9 mouse cellular contexts compared by ENCODE assay signal in genomic region chr3:89727028-89727427, GRCm38 (mm10). TPM values are rescaled to one million over a fixed set of nuclear protein-coding genes. Genes with fewer than 3 reads are reported as not detected.
DNase-seq lines count a peak whose midpoint lies in the region; ATAC-seq and TF ChIP-seq lines count a peak whose summit lies in the region.
"Had no signal": no experiment of that assay in that cellular context is flagged by ENCODE, and none has a peak within 500 bp of the region (broad histone marks: within the 10 kb centered on the region; RNA-seq: fewer than 3 reads in every experiment).

No protein-coding gene starts in this region.

- H3K4me2 ChIP-seq in forebrain, embryonic 13.5 days = no peak overlapping the region
- no peak overlapping the region for H3K4me2 ChIP-seq in forebrain, embryonic 16.5 days (ENCODE audit: low read length)
- H3K4me2 ChIP-seq: limb, embryonic 12.5 days had no signal

- no peaks in the 10 kb centered on the region for H3K9me3 ChIP-seq in forebrain, embryonic 13.5 days (replicated peaks)
- no peaks in the 10 kb centered on the region for H3K9me3 ChIP-seq in forebrain, embryonic 16.5 days (ENCODE audit: control insufficient read depth, low read length)
- no peaks in the 10 kb centered on the region for H3K9me3 ChIP-seq in embryonic facial prominence, embryonic 10.5 days
- H3K9me3 ChIP-seq: limb, embryonic 12.5 days had no signal

- peak; percentile 43 for TF ChIP-seq CTCF in olfactory bulb, adult 2 months (IDR thresholded peaks at IDR 0.05; ENCODE audit: insufficient read depth, low read depth, low read length)

- ATAC-seq in forebrain, embryonic 13.5 days = 0 out of 2 replicates have a peak, but pooled peaks have one; percentile 22
- no peak for ATAC-seq in forebrain, embryonic 16.5 days

- WGBS in forebrain, embryonic 13.5 days = 20% methylated on average over 4 of the region's 4 CpGs
- 14% methylated on average over 4 of the region's 4 CpGs for WGBS in forebrain, embryonic 16.5 days
- WGBS in embryonic facial prominence, embryonic 10.5 days = 24% methylated on average over 4 of the region's 4 CpGs
- WGBS in olfactory bulb, adult 2 months = 6% methylated on average over 4 of the region's 4 CpGs

- no peak for TF ChIP-seq POLR2A in olfactory bulb, adult 2 months (IDR thresholded peaks at IDR 0.05; ENCODE audit: insufficient read depth, low read depth, low read length)

- no peaks in the 10 kb centered on the region for H3K27me3 ChIP-seq in forebrain, embryonic 13.5 days
- H3K27me3 ChIP-seq in forebrain, embryonic 16.5 days (replicated peaks; ENCODE audit: control insufficient read depth, insufficient read depth, low read length) = no peaks in the 10 kb centered on the region
- no peaks in the 10 kb centered on the region for H3K27me3 ChIP-seq in embryonic facial prominence, embryonic 10.5 days (replicated peaks; ENCODE audit: low read depth, poor library complexity, severe bottlenecking)
- H3K27me3 ChIP-seq: limb, embryonic 12.5 days had no signal

- no peak overlapping the region for H3K27ac ChIP-seq in forebrain, embryonic 13.5 days
- H3K27ac ChIP-seq in forebrain, embryonic 16.5 days (ENCODE audit: low read length) = no peak overlapping the region
- H3K27ac ChIP-seq in embryonic facial prominence, embryonic 10.5 days (replicated peaks) = no peak overlapping the region
- no peak overlapping the region for H3K27ac ChIP-seq in olfactory bulb, adult 2 months (ENCODE audit: insufficient read depth, low read depth, low read length)
- H3K27ac ChIP-seq: limb, embryonic 12.5 days had no signal

- DNase-seq in 3134 (ENCODE audit: extremely low read depth, insufficient read length, low spot score) = peak; percentile 41
- peak; percentile 20 for DNase-seq in WW6 (ENCODE audit: low read depth, low spot score)
- DNase-seq in embryonic facial prominence, embryonic 10.5 days (ENCODE audit: low spot score) = peak; percentile 48
- peak; percentile 58 for DNase-seq in kidney, postnatal 14 days
- DNase-seq in gastrocnemius, postnatal 10 days = no peak

- H3K4me1 ChIP-seq in forebrain, embryonic 13.5 days = peaks cover 24% of the 10 kb centered on the region
- H3K4me1 ChIP-seq in forebrain, embryonic 16.5 days (replicated peaks; ENCODE audit: control insufficient read depth, insufficient read depth, low read length) = peaks cover 21% of the 10 kb centered on the region
- H3K4me1 ChIP-seq in embryonic facial prominence, embryonic 10.5 days = peaks cover 19% of the 10 kb centered on the region
- peaks cover 11% of the 10 kb centered on the region for H3K4me1 ChIP-seq in olfactory bulb, adult 2 months (ENCODE audit: control insufficient read depth, insufficient read depth, low read length)

- H3K36me3 ChIP-seq in forebrain, embryonic 13.5 days (ENCODE audit: poor library complexity, severe bottlenecking) = no peaks in the 10 kb centered on the region
- no peaks in the 10 kb centered on the region for H3K36me3 ChIP-seq in forebrain, embryonic 16.5 days (ENCODE audit: control insufficient read depth, insufficient read depth)
- no peaks in the 10 kb centered on the region for H3K36me3 ChIP-seq in embryonic facial prominence, embryonic 10.5 days (replicated peaks)
- H3K36me3 ChIP-seq: limb, embryonic 12.5 days had no signal

- no peak overlapping the region for H3K4me3 ChIP-seq in forebrain, embryonic 13.5 days
- no peak overlapping the region for H3K4me3 ChIP-seq in forebrain, embryonic 16.5 days (replicated peaks; ENCODE audit: low read length)
- H3K4me3 ChIP-seq in embryonic facial prominence, embryonic 10.5 days = no peak overlapping the region
- H3K4me3 ChIP-seq in olfactory bulb, adult 2 months (ENCODE audit: insufficient read depth, low read depth, low read length) = no peak overlapping the region
- H3K4me3 ChIP-seq: limb, embryonic 12.5 days had no signal

- no peak overlapping the region for H3K9ac ChIP-seq in forebrain, embryonic 13.5 days
- no peak overlapping the region for H3K9ac ChIP-seq in forebrain, embryonic 16.5 days (replicated peaks; ENCODE audit: low read depth, low read length)
- H3K9ac ChIP-seq: limb, embryonic 12.5 days had no signal

RNA-seq across cellular contexts. Expression of gene Adar, which starts 12.2 kb away (rescaled TPM):
- 15.6 and 19.0 TPM in 2 replicates for polyA plus RNA-seq in forebrain, embryonic 13.5 days (2015; fragmentation: Nextera tagmentation; extraction: Ambion mirVana)
- 30.0 and 33.4 TPM in 2 replicates for polyA plus RNA-seq in forebrain, embryonic 16.5 days (2015; fragmentation: Nextera tagmentation; extraction: Ambion mirVana)
- 16.4 and 17.5 TPM in 2 replicates for polyA plus RNA-seq in embryonic facial prominence, embryonic 10.5 days (2016; fragmentation: Nextera tagmentation; extraction: Ambion mirVana)
- 226 and 246 TPM in 2 replicates for polyA plus RNA-seq in olfactory bulb, adult 2 months (2012; ENCODE audit: insufficient read depth, insufficient read length, low replicate concordance, missing spikeins)
- total RNA-seq in gastrocnemius, postnatal 10 days (2021) = 1 to 10 TPM; 6.3 to 8.3 TPM

RNA-seq across cellular contexts. Expression of gene Chrnb2, which starts 37.4 kb away (rescaled TPM):
- 18.6 and 20.6 TPM in 2 replicates for polyA plus RNA-seq in forebrain, embryonic 13.5 days (2015; fragmentation: Nextera tagmentation; extraction: Ambion mirVana)
- polyA plus RNA-seq in forebrain, embryonic 16.5 days (2015; fragmentation: Nextera tagmentation; extraction: Ambion mirVana) = 27.7 and 29.5 TPM in 2 replicates
- polyA plus RNA-seq in embryonic facial prominence, embryonic 10.5 days (2016; fragmentation: Nextera tagmentation; extraction: Ambion mirVana) = 3.7 and 4.8 TPM in 2 replicates
- not detected in 2 replicates for polyA plus RNA-seq in olfactory bulb, adult 2 months (2012; ENCODE audit: insufficient read depth, insufficient read length, low replicate concordance, missing spikeins)
- under 1 TPM; 0.16 to 0.23 TPM for total RNA-seq in gastrocnemius, postnatal 10 days (2021)

RNA-seq across cellular contexts. Expression of gene Ube2q1, which starts 46.4 kb away (rescaled TPM):
- 14.1 and 15.4 TPM in 2 replicates for polyA plus RNA-seq in forebrain, embryonic 13.5 days (2015; fragmentation: Nextera tagmentation; extraction: Ambion mirVana)
- 11.3 TPM in 2 replicates for polyA plus RNA-seq in forebrain, embryonic 16.5 days (2015; fragmentation: Nextera tagmentation; extraction: Ambion mirVana)
- polyA plus RNA-seq in embryonic facial prominence, embryonic 10.5 days (2016; fragmentation: Nextera tagmentation; extraction: Ambion mirVana) = 12.7 and 13.2 TPM in 2 replicates
- polyA plus RNA-seq in olfactory bulb, adult 2 months (2012; ENCODE audit: insufficient read depth, insufficient read length, low replicate concordance, missing spikeins) = 231 TPM in 1 of 2 replicates, not detected in the other
- 10 to 100 TPM; 17.9 to 23.7 TPM for total RNA-seq in gastrocnemius, postnatal 10 days (2021)
